Mouse (Mus musculus): ENCODE measurements around the gene Dgkb.

DNA sequence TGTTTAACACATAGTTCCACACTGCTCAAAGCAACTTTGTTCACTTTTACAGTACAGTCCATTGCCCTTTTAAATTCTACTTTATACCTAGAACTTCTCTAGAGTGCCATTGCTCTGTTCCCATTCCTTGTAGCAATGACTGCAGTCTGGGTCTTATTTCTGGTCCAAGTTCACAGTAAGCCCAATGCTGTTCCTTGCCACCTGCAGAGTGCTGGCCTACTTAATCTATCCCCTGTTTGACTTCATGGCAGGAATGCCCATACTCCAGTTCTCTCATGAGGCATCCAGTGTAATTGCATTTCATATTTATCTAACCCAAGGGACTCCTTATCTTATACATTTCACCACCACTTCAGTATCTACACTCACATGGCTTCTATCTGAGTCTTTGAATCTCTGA, 772.4 kb downstream of the Dgkb start:
- TF ChIP-seq POLR2A (IDR thresholded peaks at IDR 0.05; ENCODE audit: control insufficient read depth, extremely low read depth, insufficient read depth, low read length, poor library complexity), result no peak
- TF ChIP-seq CTCF (IDR thresholded peaks at IDR 0.05; ENCODE audit: borderline replicate concordance, control insufficient read depth, extremely low read depth, insufficient read depth, low read length, poor library complexity), result no peak

Data from thymus, adult 2 months (tissue).